Mouse (Mus musculus) bone marrow, adult 2 months (tissue): ENCODE measurements around the gene Krtcap2.

Experiments
- CTCF ChIP-seq: fragments of 200-500 bp; IDR thresholded peaks from 2 replicates; pipeline ENCODE4 v1.5.1; 2011; ENCODE audit warnings: low read length, control low read depth; ENCODE audit not compliant: control insufficient read depth, insufficient read depth
- POLR2A ChIP-seq: fragments of 200-500 bp; IDR thresholded peaks from 2 replicates; pipeline ENCODE4 v1.6.1; 2011; ENCODE audit warnings: low read depth, mild to moderate bottlenecking, control low read depth, low read length, borderline replicate concordance; ENCODE audit not compliant: control insufficient read depth

DNA sequence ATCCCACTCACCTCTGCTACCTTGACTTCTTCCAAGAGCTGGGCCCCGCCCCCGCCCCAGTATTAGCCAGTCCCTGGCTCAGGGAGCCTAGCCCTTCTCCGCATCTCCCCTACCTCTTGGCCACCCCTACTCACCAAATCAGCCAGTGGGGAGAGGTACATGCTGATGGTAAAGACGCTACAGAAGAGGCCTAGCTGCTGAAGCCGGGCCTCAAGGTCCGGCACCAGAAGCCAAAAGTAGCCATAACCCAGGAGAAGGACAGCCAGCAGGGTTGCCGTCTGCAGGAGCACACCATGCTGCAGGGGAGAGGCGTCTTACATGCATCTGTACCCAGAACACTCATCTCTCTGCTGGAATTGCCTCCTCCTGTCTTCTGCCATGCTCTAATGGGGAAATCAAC, 23.1 kb downstream of the Krtcap2 start:
- TF ChIP-seq POLR2A = no peak
- TF ChIP-seq CTCF = no peak
